Mouse (Mus musculus) left cerebral cortex, postnatal 10 days (tissue): ENCODE measurements around the gene Tyw3. TPM values are rescaled to one million over a fixed set of nuclear protein-coding genes. Genes with fewer than 3 reads are reported as not detected.
"Not testable (repeated sequence)": the region's sequence is repeated elsewhere in the genome, so short reads cannot be mapped to it uniquely, and the experiment has no call there.

Experiments used
- DNase-seq, 2 experiments: peaks; one replicate each; pipeline ENCODE4 v3.0.0; 2021 to 2022; ENCODE audit warnings: low spot score in 2 of 2, mixed read lengths in 1 of 2; ENCODE audit errors: extremely low spot score in 1 of 2
- intact Hi-C: fragments of 180-260 bp; cut with DNase I; formaldehyde crosslinking; loops from one replicate; pipeline ENCODE4 v1.15.1; 2025
- total RNA-seq, 2 experiments: library from RNA; stranded (reverse); gene quantifications; 2 replicates each; pipeline ENCODE4 v1.2.3; 2021

Gene Tyw3
- 10 to 100 TPM; 11.2 to 12.6 TPM for total RNA-seq

DNA sequence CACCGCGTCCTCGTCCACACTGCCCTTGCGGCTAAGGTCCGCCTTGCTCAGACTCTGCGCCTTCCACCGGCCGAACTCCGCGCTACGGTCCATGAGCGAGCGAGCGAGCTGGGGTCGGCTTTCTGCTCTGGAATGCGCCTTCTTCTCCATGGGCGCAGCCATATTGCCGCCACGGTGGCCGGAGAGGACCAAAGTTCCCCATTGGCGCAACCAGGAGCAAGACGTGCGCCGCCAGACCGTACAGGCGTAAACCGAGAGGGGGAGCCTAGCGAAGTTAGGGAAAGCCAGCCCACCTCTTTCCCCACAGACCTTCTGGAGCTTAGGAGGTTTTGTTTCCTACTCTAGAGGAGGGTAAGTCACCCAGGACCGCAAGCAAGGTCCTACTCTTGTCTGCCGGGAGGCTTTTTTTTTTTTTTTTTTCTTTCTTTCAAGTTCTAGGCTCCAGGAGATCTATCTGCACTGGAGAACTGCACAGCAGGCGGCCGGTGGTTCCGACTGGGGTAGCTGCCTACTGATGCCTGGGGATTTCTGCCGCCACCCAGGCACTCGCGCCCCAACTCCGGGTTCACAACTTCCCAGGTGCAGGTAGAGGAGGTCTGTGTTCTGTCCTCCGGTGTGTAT lies at the start of gene Tyw3:
TSS of gene Tyw3 (minus strand) at position 171 of the 621 bp plus-strand sequence.
- intact Hi-C loops, result no loop called here
- peak; percentile 96 to 98 for DNase-seq

DNA sequence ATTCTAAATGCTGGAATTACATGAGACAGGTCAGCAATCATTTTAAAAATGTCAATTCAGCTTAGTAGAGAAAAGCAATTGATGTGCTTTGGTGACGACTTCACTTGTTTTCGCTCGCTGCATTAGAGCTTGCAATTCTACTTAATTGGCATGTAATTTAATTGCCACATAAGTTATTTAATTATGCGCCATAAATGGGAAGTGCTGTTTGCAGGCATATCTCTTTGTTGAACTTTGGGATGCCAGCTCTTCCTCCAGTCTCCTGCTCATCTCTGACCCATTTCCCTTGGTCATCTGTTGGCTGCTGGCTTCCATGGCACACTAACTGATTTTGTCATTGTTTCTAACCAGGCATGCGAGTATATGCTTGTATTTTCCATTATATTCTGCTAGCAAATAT lies 36.2 kb upstream of the Tyw3 start:
- DNase-seq, result no peak
- intact Hi-C loops, result no loop called here

- intact Hi-C loops, result not testable (repeated sequence)
Observed at GRCm38 (mm10) chr3:154631281-154631680, 34.4 kb upstream of the Tyw3 start.

GRCm38 (mm10) chr3:154628284-154628683 lies 31.4 kb upstream of the Tyw3 start:
- no peak for DNase-seq
- intact Hi-C loops, result no loop called here

More at GRCm38 (mm10) chr3:154631281-154631680, 34.4 kb upstream of the Tyw3 start:
- not testable (repeated sequence) for DNase-seq

DNA sequence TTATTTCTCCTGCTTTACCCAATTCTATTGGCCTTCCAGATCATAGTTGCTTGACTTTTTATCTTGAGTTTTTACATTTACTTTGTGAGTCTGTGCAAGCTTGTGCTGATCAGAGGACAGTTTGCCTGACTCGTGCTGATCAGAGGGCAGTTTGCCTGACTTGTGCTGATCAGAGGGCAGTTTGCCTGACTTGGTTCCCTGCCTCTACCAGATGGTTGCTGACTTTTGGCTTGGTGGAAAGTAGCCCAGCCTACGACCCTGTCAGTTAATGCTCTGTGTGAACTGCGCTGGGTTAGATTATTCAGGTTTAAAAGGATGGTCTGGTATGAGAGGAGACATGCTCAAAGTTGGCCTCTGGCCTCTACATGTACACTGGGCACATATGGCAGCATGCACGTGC lies 19.2 kb upstream of the Tyw3 start:
- intact Hi-C loops, result no loop called here
- no peak for DNase-seq

DNA sequence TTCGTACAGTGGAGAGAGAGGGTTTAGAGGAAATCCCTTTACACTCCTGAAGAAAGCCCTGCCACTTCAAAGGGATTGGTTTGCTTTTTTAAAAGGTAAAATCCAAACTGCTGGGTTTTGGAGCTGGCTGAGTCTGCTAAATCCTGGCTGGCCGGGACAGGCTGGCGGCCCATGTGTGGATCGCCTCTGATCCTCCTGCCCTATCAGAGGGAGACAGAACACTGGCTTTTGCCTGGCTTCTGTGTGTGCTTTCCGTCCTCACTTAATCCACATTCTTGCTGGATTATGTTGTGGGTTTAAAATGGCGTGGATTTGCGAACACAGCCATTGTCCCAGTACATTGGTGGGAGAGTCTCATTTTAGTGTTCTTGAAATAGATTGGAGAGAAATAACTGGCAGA lies 18.4 kb upstream of the Tyw3 start:
- intact Hi-C loops, result no loop called here
- DNase-seq, result no peak

DNA sequence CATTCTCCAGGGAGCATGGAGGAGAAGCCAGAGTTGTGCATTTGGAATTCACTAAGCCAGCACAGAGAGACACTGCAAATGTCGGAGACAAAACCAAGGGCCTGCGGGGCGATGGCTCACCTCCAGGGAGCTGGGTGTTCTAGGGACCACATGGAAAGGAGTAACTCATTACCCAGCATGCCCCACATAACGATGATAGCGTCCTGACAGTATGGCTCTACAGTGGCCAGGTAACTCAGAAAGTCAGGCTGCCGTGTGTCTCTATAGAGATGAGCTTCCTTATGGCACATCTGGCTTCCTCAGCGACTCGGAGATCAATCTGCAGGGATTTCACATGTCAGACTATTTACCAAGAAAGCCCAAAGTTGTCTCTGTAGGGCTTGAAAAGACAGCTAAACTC lies 17.9 kb upstream of the Tyw3 start:
- no peak for DNase-seq
- intact Hi-C loops, result no loop called here

- no peak for DNase-seq
- intact Hi-C loops, result no loop called here
Observed at GRCm38 (mm10) chr3:154611888-154612287, 15.0 kb upstream of the Tyw3 start.

- intact Hi-C loops, result no loop called here
- DNase-seq, result no peak
Observed at GRCm38 (mm10) chr3:154607896-154608295, 11.0 kb upstream of the Tyw3 start.

DNA sequence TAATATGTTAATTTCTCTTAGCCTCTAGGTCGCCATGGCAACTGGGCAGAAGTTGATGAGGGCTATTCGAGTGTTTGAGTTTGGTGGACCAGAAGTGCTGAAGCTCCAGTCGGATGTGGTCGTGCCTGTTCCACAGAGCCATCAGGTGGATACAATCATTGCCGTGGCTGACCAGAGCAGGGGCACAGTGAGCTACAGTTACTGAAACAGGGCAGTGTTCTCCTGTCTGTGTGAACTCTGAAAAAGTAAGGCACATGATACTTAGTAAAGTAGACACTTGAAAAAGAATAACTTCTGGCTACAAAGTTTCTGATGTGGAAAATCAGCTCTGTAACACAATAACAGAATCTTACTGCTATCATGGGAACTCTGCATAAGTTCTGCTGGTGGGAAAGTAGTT lies 8.0 kb upstream of the Tyw3 start:
- intact Hi-C loops, result no loop called here
- no peak for DNase-seq

- intact Hi-C loops, result no loop called here
- no peak for DNase-seq
Observed at GRCm38 (mm10) chr3:154602141-154602540, 5.2 kb upstream of the Tyw3 start.

GRCm38 (mm10) chr3:154597561-154597960 lies 657 bp upstream of the Tyw3 start:
- no peak for DNase-seq
- intact Hi-C loops, result no loop called here

GRCm38 (mm10) chr3:154596488-154596933 lies 393 bp downstream of the Tyw3 start, which contains the start of gene Cryz:
TSS of gene Cryz (plus strand) at chr3:154596711.
- intact Hi-C loops, result no loop called here
- DNase-seq, result peak; percentile 89

DNA sequence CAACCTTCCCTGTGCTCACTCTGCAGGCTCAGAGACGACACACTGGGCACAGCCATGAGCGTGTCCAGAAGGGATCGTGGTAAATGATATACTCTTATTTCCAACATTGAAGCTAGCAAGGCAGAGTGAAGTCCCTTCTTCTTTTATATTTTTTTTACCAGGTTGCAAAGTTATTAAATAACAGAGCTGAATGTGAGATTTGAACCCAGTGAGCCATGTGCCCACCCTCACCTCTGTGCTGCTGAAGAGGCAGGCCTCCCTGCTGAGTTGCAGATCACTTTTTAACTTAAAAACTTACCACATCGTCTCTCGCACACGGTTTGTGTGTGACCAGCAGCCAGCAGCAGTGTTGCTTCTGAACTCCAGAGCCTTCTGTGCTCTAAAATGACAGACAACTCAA lies 2.7 kb downstream of the Tyw3 start:
- no peak for DNase-seq
- intact Hi-C loops, result no loop called here

DNA sequence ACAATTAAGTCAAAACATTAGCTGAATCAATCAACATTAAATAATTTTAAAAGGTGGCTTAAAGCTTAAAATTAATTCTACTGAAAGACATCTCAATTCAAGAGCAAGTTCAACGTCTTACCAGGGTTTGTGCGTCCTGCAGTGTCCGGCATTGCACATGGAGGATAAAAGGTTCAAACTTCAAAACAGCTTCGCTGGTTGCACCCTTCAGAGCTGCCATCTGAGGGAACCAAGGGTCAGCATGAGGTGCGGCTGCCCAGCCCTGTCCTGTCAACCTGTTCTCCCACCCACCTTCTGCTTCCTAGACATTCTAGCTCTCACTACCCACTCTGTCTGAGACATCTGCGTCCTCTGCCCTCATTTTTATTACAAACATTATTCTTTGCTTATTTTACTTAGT lies 3.3 kb downstream of the Tyw3 start:
- intact Hi-C loops, result no loop called here
- DNase-seq, result no peak

DNA sequence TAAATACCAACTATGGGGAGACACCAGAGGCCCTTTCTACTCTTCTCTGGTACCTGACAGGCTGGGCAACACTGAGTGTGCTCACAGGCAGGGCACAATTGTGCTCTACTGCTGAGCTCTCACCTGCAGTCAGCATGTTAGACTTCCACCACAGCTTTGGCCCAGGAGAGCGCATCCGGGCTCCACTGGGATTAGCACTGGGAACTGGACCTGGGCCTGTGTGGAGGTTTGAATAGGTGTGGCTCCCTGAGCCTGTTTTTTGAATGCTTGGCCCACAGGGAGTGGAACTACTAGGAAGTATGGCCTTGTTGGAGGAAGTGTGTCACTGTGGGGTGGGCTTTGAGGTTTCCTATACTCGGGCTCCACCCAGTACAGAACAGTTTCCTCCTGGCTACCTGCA lies 5.3 kb downstream of the Tyw3 start:
- DNase-seq, result no peak
- intact Hi-C loops, result no loop called here

DNA sequence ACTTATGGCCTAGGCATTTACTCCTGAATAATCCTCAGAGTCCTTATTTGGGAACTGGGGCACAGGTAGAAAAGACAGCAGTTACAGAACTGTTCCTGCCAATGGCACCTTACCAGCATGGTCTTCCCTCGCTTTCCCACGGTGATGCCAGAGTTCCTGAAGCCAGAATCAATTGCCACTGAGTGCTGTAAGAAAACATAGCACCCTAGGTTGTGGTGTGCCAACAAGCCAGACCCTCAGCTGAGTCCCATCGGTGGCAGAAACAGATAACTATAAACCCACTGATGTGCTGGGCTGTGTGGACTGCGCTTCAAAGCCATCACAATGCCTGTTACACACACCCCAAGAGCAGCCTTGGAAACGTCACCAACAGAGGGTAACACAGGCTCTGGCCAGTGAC lies 5.9 kb downstream of the Tyw3 start:
- intact Hi-C loops, result no loop called here
- DNase-seq, result no peak

DNA sequence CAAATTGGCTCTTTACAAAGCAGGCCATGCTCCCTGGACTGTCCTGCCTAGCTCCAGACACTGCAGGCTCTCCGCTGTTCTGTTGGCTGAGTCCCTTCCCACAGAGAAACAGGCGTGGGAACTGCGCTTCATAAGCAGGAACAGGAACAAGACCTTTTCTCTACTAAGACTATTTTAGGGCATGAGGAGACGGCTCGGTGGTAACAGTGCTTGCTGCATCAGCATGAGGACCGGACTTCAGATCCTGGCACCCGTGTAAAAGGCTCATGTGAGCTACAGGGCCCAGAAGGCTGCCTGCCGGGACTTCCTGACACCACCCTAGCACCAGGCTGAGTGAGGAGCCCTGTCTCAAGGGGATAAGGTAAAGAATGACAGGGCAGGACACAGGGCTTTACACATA lies 12.6 kb downstream of the Tyw3 start:
- intact Hi-C loops, result no loop called here
- no peak for DNase-seq

DNA sequence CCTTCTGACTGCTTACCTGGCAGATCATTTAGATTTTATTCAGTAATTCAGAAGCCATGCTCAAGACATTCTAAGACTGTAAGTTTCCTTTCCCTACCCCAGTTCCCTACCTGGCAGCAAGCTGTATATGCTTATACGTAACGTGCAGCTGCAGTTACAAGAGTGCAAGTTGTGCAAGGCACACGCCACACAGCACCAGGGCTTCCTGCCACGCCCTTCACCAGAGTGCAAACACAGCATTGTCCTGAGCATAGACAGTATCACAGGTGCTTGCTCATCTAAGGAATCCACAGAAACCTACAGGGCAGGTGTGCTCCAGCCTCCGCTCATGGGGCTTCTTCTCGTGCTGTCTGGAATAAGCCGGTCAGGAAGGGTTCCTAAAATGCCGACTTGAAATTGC lies 19.0 kb downstream of the Tyw3 start:
- intact Hi-C loops, result no loop called here
- DNase-seq, result no peak

- intact Hi-C loops, result loop anchor here (5.0 kb wide), 1 partner anchor 616 kb away; no protein-coding TSS in a partner anchor
- DNase-seq, result no peak
Observed at GRCm38 (mm10) chr3:154573666-154574065, 23.2 kb downstream of the Tyw3 start.
